Mouse (Mus musculus): ENCODE measurements around the gene Tdpoz2. TPM values are rescaled to one million over a fixed set of nuclear protein-coding genes. Genes with fewer than 3 reads are reported as not detected.
"Not testable (repeated sequence)": the region's sequence is repeated elsewhere in the genome, so short reads cannot be mapped to it uniquely, and the experiment has no call there.

Gene Tdpoz2
- polyA plus RNA-seq (2012; rRNA removed), result not detected in 2 replicates

DNA sequence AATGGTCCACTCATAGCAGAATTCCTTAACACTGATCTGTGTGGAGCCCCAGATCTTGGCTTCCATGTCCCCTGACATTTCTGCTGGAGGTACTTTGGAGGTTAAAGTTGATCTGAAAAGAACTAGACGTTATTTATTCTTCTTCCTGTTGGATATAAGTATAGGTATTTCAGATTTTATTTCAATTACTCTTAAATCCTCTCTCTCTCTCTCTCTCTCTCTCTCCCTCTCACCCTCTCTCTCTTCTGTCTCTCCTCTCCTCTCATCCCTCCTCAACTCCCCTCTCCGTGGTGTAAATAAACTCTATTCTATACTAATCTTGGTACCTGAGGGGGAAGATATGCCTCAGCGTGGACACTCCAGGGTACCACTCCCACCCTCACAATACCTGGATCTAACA is at the start of gene Tdpoz2:
Tdpoz2 (minus strand) TSS at position 101 of the 400 bp plus-strand sequence.
- Histone ChIP-seq H3K27me3 (ENCODE audit: control insufficient read depth, insufficient read depth, low read length) (no peaks in the 10 kb centered on the region), H3K27ac (ENCODE audit: insufficient read depth, low read length) (no peak within 1 kb of the TSS), H3K4me1 (ENCODE audit: control insufficient read depth, insufficient read depth, low read length) (no peaks in the 10 kb centered on the region), H3K4me3 (replicated peaks; ENCODE audit: insufficient read depth, low read depth, low read length) (no peak within 1 kb of the TSS)
- 72% methylated on average over 3 of the region's 3 CpGs for WGBS
- TF ChIP-seq CTCF (IDR thresholded peaks at IDR 0.05; ENCODE audit: borderline replicate concordance, insufficient read depth, low read depth, low read length), result no peak
- TF ChIP-seq POLR2A (IDR thresholded peaks at IDR 0.05; ENCODE audit: borderline replicate concordance, insufficient read depth, low read length), result no peak
- DNase-seq, result no peak

DNA sequence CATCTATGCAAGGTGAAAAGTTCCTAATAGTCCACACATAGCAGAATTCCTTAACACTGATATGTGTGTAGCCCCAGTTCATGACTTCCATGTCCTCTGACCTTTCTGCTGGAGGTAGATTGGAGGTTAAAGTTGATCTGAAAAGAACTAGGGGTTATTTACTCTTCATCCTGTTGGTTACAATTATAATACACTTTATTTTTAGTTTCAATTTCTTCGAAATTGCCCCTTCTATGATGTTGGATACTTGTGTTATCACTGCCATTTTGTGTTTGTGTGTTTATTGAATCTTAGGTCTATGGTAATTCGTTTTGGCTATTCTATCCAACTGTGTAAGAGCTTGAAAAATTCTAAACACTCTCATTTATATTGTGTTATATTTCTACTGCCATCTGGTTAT is 40.5 kb upstream of the Tdpoz2 start, which contains the start of gene Gm37596:
Gm37596 (minus strand) TSS at position 101 of the 400 bp plus-strand sequence.
- not testable (repeated sequence) for H3K4me1 ChIP-seq (ENCODE audit: control insufficient read depth, insufficient read depth, low read length)
- WGBS, result 24% methylated on average over 1 of the region's 2 CpGs

GRCm38 (mm10) chr3:93676210-93676609 is 23.7 kb upstream of the Tdpoz2 start, which contains the start of gene Tdpoz1:
Gene Tdpoz1 (minus strand): TSS chr3:93676310.
- H3K27ac ChIP-seq (ENCODE audit: insufficient read depth, low read length); H3K4me3 ChIP-seq (replicated peaks; ENCODE audit: insufficient read depth, low read depth, low read length); H3K4me1 ChIP-seq (ENCODE audit: control insufficient read depth, insufficient read depth, low read length); H3K27me3 ChIP-seq (ENCODE audit: control insufficient read depth, insufficient read depth, low read length); DNase-seq: not testable (repeated sequence)
- 94% methylated on average over 3 of the region's 4 CpGs for WGBS

More for the DNA sequence above, 40.5 kb upstream of the Tdpoz2 start, which contains the start of gene Gm37596:
- H3K27ac ChIP-seq (ENCODE audit: insufficient read depth, low read length); DNase-seq; H3K4me3 ChIP-seq (replicated peaks; ENCODE audit: insufficient read depth, low read depth, low read length); H3K27me3 ChIP-seq (ENCODE audit: control insufficient read depth, insufficient read depth, low read length): not testable (repeated sequence)

DNA sequence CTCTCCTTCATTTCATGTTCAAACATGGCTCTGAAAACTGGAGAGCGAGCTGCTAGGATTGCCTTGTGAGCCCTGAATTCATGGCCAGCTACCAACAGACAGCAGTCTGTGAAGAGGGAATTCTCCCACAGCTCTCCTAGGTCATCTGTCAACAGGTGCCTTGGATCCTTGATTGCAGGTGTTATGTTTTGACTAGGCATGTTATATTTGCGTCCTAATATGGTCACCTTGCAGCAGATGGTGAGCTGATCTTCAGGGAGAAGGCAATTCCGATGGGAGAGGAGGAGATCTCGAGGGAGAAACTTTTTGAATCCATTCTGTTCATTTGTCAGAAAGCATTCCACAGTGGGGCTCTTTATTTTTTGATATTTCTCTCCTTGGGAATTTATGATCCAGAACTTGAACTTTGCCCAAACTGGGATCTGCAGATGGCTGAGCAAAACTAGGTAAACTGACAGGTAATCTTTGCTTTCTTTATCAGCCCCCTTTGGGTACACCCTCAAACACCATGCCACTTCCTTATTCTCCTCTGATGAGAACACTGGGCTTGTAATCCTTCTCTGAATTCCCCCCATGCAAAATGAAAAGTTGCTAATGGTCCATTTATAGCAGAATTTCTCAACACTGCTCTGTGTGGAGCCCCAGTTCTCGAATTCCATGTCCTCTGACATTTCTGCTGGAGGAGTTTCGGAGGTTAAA is 18.5 kb upstream of the Tdpoz2 start:
- H3K27ac ChIP-seq (ENCODE audit: insufficient read depth, low read length); H3K4me3 ChIP-seq (replicated peaks; ENCODE audit: insufficient read depth, low read depth, low read length); H3K4me1 ChIP-seq (ENCODE audit: control insufficient read depth, insufficient read depth, low read length); DNase-seq; H3K27me3 ChIP-seq (ENCODE audit: control insufficient read depth, insufficient read depth, low read length): not testable (repeated sequence)
- WGBS, result 71% methylated on average over 5 of the region's 6 CpGs

- TF ChIP-seq POLR2A (IDR thresholded peaks at IDR 0.05; ENCODE audit: borderline replicate concordance, insufficient read depth, low read length) (no peak), CTCF (IDR thresholded peaks at IDR 0.05; ENCODE audit: borderline replicate concordance, insufficient read depth, low read depth, low read length) (no peak)
- WGBS, result 73% methylated on average over 1 of the region's 1 CpGs
Observed at GRCm38 (mm10) chr3:93654260-93654659, 1.8 kb upstream of the Tdpoz2 start.

GRCm38 (mm10) chr3:93630917-93631714 is 21.4 kb downstream of the Tdpoz2 start:
- not testable (repeated sequence) for H3K4me3 ChIP-seq (replicated peaks; ENCODE audit: insufficient read depth, low read depth, low read length); DNase-seq; H3K4me1 ChIP-seq (ENCODE audit: control insufficient read depth, insufficient read depth, low read length); H3K27me3 ChIP-seq (ENCODE audit: control insufficient read depth, insufficient read depth, low read length); H3K27ac ChIP-seq (ENCODE audit: insufficient read depth, low read length)
- WGBS, result 92% methylated on average over 4 of the region's 4 CpGs

More at GRCm38 (mm10) chr3:93654260-93654659, 1.8 kb upstream of the Tdpoz2 start:
- no peaks in the 10 kb centered on the region for H3K4me1 ChIP-seq (ENCODE audit: control insufficient read depth, insufficient read depth, low read length)
- H3K27ac ChIP-seq (ENCODE audit: insufficient read depth, low read length), result no peak overlapping the region
- no peak overlapping the region for H3K4me3 ChIP-seq (replicated peaks; ENCODE audit: insufficient read depth, low read depth, low read length)
- DNase-seq, result no peak
- H3K27me3 ChIP-seq (ENCODE audit: control insufficient read depth, insufficient read depth, low read length), result no peaks in the 10 kb centered on the region

GRCm38 (mm10) chr3:93608970-93609369 is 43.5 kb downstream of the Tdpoz2 start:
- not testable (repeated sequence) for H3K27ac ChIP-seq (ENCODE audit: insufficient read depth, low read length); DNase-seq

DNA sequence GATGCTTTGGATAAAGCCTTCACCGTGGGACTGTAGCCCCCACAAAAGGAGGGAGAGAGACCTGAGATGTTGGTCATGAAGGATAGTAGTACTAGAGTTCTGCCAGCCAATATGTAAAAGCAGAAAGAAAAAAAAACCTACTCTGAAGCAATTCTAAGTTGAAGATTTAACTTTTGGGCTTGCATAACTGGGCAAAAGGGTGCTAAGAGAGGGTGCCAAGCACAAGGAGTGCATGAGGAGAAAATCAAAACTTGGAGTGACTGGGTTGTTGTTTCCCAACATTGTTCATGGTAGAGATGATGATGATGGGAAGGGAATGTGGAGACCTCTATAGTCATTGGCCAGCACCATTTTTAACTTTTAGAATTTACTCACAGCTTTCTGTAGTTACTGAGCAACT is 50.6 kb downstream of the Tdpoz2 start:
- Histone ChIP-seq H3K4me3 (replicated peaks; ENCODE audit: insufficient read depth, low read depth, low read length) (no peak overlapping the region), H3K27me3 (ENCODE audit: control insufficient read depth, insufficient read depth, low read length) (no peaks in the 10 kb centered on the region), H3K27ac (ENCODE audit: insufficient read depth, low read length) (no peak overlapping the region), H3K4me1 (ENCODE audit: control insufficient read depth, insufficient read depth, low read length) (no peaks in the 10 kb centered on the region)
- DNase-seq, result no peak
- 83% methylated on average over 1 of the region's 1 CpGs for WGBS
- no peak for TF ChIP-seq POLR2A (IDR thresholded peaks at IDR 0.05; ENCODE audit: borderline replicate concordance, insufficient read depth, low read length)
- TF ChIP-seq CTCF (IDR thresholded peaks at IDR 0.05; ENCODE audit: borderline replicate concordance, insufficient read depth, low read depth, low read length), result no peak

More at GRCm38 (mm10) chr3:93608970-93609369, 43.5 kb downstream of the Tdpoz2 start:
- H3K4me1 ChIP-seq (ENCODE audit: control insufficient read depth, insufficient read depth, low read length); H3K27me3 ChIP-seq (ENCODE audit: control insufficient read depth, insufficient read depth, low read length); H3K4me3 ChIP-seq (replicated peaks; ENCODE audit: insufficient read depth, low read depth, low read length): not testable (repeated sequence)
- TF ChIP-seq CTCF (IDR thresholded peaks at IDR 0.05; ENCODE audit: borderline replicate concordance, insufficient read depth, low read depth, low read length), result peak; percentile 23; the same call in 1 of the 2 replicates

Other genes with a start within 250 kb of the Tdpoz2 start
- 0.79 and 0.82 TPM in 2 replicates for gene Tchh, start 210.4 kb downstream of the Tdpoz2 start, polyA plus RNA-seq (2012; rRNA removed)
- not detected in 2 replicates for gene Tchhl1, start 183.9 kb downstream of the Tdpoz2 start, polyA plus RNA-seq (2012; rRNA removed)
- 25.5 and 25.9 TPM in 2 replicates for gene S100a11, start 132.2 kb downstream of the Tdpoz2 start, polyA plus RNA-seq (2012; rRNA removed)
- gene S100a10, start 97.6 kb downstream of the Tdpoz2 start, polyA plus RNA-seq (2012; rRNA removed), result 60.1 and 60.6 TPM in 2 replicates
- gene Tdpoz1, start 23.6 kb upstream of the Tdpoz2 start, polyA plus RNA-seq (2012; rRNA removed), result not detected in 2 replicates
- not detected in 2 replicates for gene Gm37596, start 40.4 kb upstream of the Tdpoz2 start, polyA plus RNA-seq (2012; rRNA removed)
- not detected in 2 replicates for gene Gm5773, start 120.3 kb upstream of the Tdpoz2 start, polyA plus RNA-seq (2012; rRNA removed)
- gene Tdpoz4, start 143.7 kb upstream of the Tdpoz2 start, polyA plus RNA-seq (2012; rRNA removed), result not detected in 2 replicates
- gene Tdpoz3, start 173.3 kb upstream of the Tdpoz2 start, polyA plus RNA-seq (2012; rRNA removed), result not detected in 2 replicates

Measured in cerebellum, adult 2 months (tissue).